Mouse (Mus musculus): Measurements from ENCODE around the gene Haus8.

DNA sequence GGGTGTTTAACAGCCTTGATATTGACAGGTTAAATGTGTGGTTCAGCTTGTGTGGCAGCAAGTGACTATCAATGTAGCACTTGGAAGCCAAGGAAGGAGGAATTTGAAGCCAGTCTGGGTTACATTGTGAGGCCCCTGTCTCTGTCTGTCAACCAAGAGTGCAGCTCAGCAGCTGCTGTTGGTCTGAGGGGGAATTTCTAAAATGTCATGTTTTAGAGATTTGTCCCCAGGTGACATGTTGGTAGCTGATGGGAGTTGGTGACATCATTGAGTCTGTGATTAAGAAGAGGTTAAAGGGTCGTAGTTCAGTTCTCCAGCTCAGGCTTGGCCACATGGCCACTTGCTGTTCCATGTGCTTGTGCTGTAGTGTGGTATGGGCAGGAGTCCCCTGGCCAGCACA lies 24.7 kb upstream of the Haus8 start:
- TF ChIP-seq GATA1 (IDR thresholded peaks at IDR 0.05; ENCODE audit: low read length) = no peak
- TF ChIP-seq TAL1 (IDR thresholded peaks at IDR 0.05; ENCODE audit: low read length) = no peak
